Mouse (Mus musculus): Measurements from ENCODE around the gene Izumo3.
"Not testable (repeated sequence)": the region's sequence is repeated elsewhere in the genome, so short reads cannot be mapped to it uniquely, and the experiment has no call there.

Gene Izumo3

GRCm38 (mm10) chr4:92147134-92147533 lies at the start of gene Izumo3:
TSS of gene Izumo3 (minus strand) at chr4:92147234.
- no peak for DNase-seq (ENCODE audit: low spot score in 2 of 2)

GRCm38 (mm10) chr4:92191649-92192048 lies 44.6 kb upstream of the Izumo3 start, which contains the start of gene Gm12666:
TSS of gene Gm12666 (minus strand) at chr4:92191749.
- not testable (repeated sequence) for DNase-seq (ENCODE audit: low spot score in 2 of 2)

- DNase-seq (ENCODE audit: low spot score in 2 of 2): no peak
Observed at GRCm38 (mm10) chr4:92152646-92153045, 5.6 kb upstream of the Izumo3 start.

- DNase-seq (ENCODE audit: low spot score in 2 of 2): no peak
Observed at GRCm38 (mm10) chr4:92111390-92111988, 35.5 kb downstream of the Izumo3 start.

- no peak for DNase-seq (ENCODE audit: low spot score in 2 of 2)
Observed at GRCm38 (mm10) chr4:92097386-92097785, 49.6 kb downstream of the Izumo3 start.

GRCm38 (mm10) chr4:92095951-92096350 lies 51.1 kb downstream of the Izumo3 start:
- DNase-seq (ENCODE audit: low spot score in 2 of 2): no peak

Data from spleen, postnatal 36 days (tissue).